Mouse (Mus musculus) neural tube, embryonic 13.5 days (tissue): ENCODE data around the gene Slit3. TPM values are rescaled to one million over a fixed set of nuclear protein-coding genes. Genes with fewer than 3 reads are reported as not detected.

Source experiments
- ATAC-seq: fragments of 200-750 bp; cut with Nextera tagmentation; 2 replicates; pipeline ENCODE4 v1.8.0; 2017; ENCODE audit warnings: low read depth, mild to moderate bottlenecking, moderate TSS enrichment, moderate library complexity
- H3K27ac ChIP-seq: fragments of 300-500 bp; sonication (generic); replicated peaks from 2 replicates; pipeline ENCODE4 v1.5.1; 2015; ENCODE audit warnings: moderate library complexity, mild to moderate bottlenecking, inconsistent platforms
- H3K27me3 ChIP-seq: fragments of 300-500 bp; sonication (generic); 2 replicates; pipeline ENCODE4 v1.6.1; 2015; ENCODE audit warnings: mild to moderate bottlenecking, inconsistent platforms
- H3K36me3 ChIP-seq: fragments of 300-500 bp; sonication (generic); 2 replicates; pipeline ENCODE4 v1.6.1; 2015; ENCODE audit warnings: mild to moderate bottlenecking, inconsistent platforms
- H3K4me1 ChIP-seq: fragments of 300-500 bp; sonication (generic); replicated peaks from 2 replicates; pipeline ENCODE4 v1.6.1; 2015; ENCODE audit warnings: inconsistent platforms
- H3K4me2 ChIP-seq: fragments of 300-500 bp; sonication (generic); 2 replicates; pipeline ENCODE4 v1.6.1; 2015; ENCODE audit warnings: inconsistent platforms, mild to moderate bottlenecking, moderate library complexity
- H3K4me3 ChIP-seq: fragments of 300-500 bp; sonication (generic); 2 replicates; pipeline ENCODE4 v1.5.1; 2015; ENCODE audit warnings: mild to moderate bottlenecking, inconsistent platforms
- H3K9ac ChIP-seq: fragments of 300-500 bp; sonication (generic); 2 replicates; pipeline ENCODE4 v1.6.1; 2015; ENCODE audit warnings: moderate library complexity, mild to moderate bottlenecking, inconsistent platforms
- H3K9me3 ChIP-seq: fragments of 300-500 bp; sonication (generic); 2 replicates; pipeline ENCODE4 v1.6.1; 2016; ENCODE audit warnings: inconsistent platforms
- WGBS: fragments of 180-500 bp; shearing (Covaris S2); methylation state at CpG from one replicate; pipeline ENCODE4 v1.1.7; 2015; 5-methylcytosine and 5-hydroxymethylcytosine counted together
- polyA plus RNA-seq: library from polyadenylated mRNA; unstranded; fragments of >200 nt; fragmentation: Nextera tagmentation; extraction: Ambion mirVana; gene quantifications from 2 replicates; pipeline ENCODE4 v1.2.1, GENCODE M21; 2015

Gene Slit3
- polyA plus RNA-seq, 1 experiment from 2014 or later: 31.2 TPM

GRCm38 (mm10) chr11:35398353-35398752, 277.3 kb downstream of the Slit3 start:
- no peaks in the 10 kb centered on the region for H3K9me3 ChIP-seq
- ATAC-seq: no peak
- H3K4me1 ChIP-seq: peaks cover 9% of the 10 kb centered on the region
- H3K27ac ChIP-seq: no peak overlapping the region
- H3K9ac ChIP-seq: no peak overlapping the region
- 79% methylated on average over 5 of the region's 5 CpGs for WGBS
- H3K4me2 ChIP-seq: no peak overlapping the region
- H3K4me3 ChIP-seq: no peak overlapping the region
- H3K27me3 ChIP-seq: peaks cover 11% of the 10 kb centered on the region
- no peaks in the 10 kb centered on the region for H3K36me3 ChIP-seq

GRCm38 (mm10) chr11:35403516-35403915, 282.5 kb downstream of the Slit3 start:
- H3K9me3 ChIP-seq: no peaks in the 10 kb centered on the region
- H3K36me3 ChIP-seq: no peaks in the 10 kb centered on the region
- H3K27ac ChIP-seq: no peak overlapping the region
- peaks cover 44% of the 10 kb centered on the region for H3K27me3 ChIP-seq
- H3K9ac ChIP-seq: no peak overlapping the region
- no peak overlapping the region for H3K4me2 ChIP-seq
- H3K4me3 ChIP-seq: no peak overlapping the region
- no peak for ATAC-seq
- 87% methylated on average over 9 of the region's 9 CpGs for WGBS
- H3K4me1 ChIP-seq: peaks cover 8% of the 10 kb centered on the region

- Histone ChIP-seq H3K27me3 (peaks cover 50% of the 10 kb centered on the region), H3K9ac (no peak overlapping the region), H3K4me1 (peaks cover 8% of the 10 kb centered on the region), H3K36me3 (no peaks in the 10 kb centered on the region), H3K27ac (no peak overlapping the region), H3K4me2 (no peak overlapping the region), H3K9me3 (no peaks in the 10 kb centered on the region), H3K4me3 (no peak overlapping the region)
- no peak for ATAC-seq
- WGBS: 56% methylated on average over 3 of the region's 3 CpGs
Measured at GRCm38 (mm10) chr11:35406045-35406444, 285.0 kb downstream of the Slit3 start.

- peaks cover 50% of the 10 kb centered on the region for H3K27me3 ChIP-seq
- peaks cover 8% of the 10 kb centered on the region for H3K4me1 ChIP-seq
- no peak overlapping the region for H3K27ac ChIP-seq
- ATAC-seq: no peak
- H3K4me2 ChIP-seq: no peak overlapping the region
- no peaks in the 10 kb centered on the region for H3K9me3 ChIP-seq
- no peak overlapping the region for H3K4me3 ChIP-seq
- H3K9ac ChIP-seq: no peak overlapping the region
- no peaks in the 10 kb centered on the region for H3K36me3 ChIP-seq
- WGBS: 75% methylated on average over 6 of the region's 6 CpGs
Measured at GRCm38 (mm10) chr11:35406522-35406921, 285.5 kb downstream of the Slit3 start.

GRCm38 (mm10) chr11:35407341-35408154, 286.5 kb downstream of the Slit3 start:
- 53% methylated on average over 12 of the region's 12 CpGs for WGBS
- ATAC-seq: peak; percentile 87
- H3K27me3 ChIP-seq: peaks cover 52% of the 10 kb centered on the region
- no peak overlapping the region for H3K9ac ChIP-seq
- H3K4me3 ChIP-seq: no peak overlapping the region
- H3K4me1 ChIP-seq: peaks cover 8% of the 10 kb centered on the region
- H3K36me3 ChIP-seq: no peaks in the 10 kb centered on the region
- no peaks in the 10 kb centered on the region for H3K9me3 ChIP-seq
- no peak overlapping the region for H3K27ac ChIP-seq
- H3K4me2 ChIP-seq: no peak overlapping the region

- no peak overlapping the region for H3K27ac ChIP-seq
- no peak overlapping the region for H3K4me3 ChIP-seq
- WGBS: 79% methylated on average over 3 of the region's 3 CpGs
- peaks cover 29% of the 10 kb centered on the region for H3K27me3 ChIP-seq
- no peaks in the 10 kb centered on the region for H3K36me3 ChIP-seq
- peaks cover 9% of the 10 kb centered on the region for H3K4me1 ChIP-seq
- H3K9me3 ChIP-seq: no peaks in the 10 kb centered on the region
- no peak overlapping the region for H3K9ac ChIP-seq
- no peak for ATAC-seq
- no peak overlapping the region for H3K4me2 ChIP-seq
Measured at GRCm38 (mm10) chr11:35410431-35410830, 289.4 kb downstream of the Slit3 start.

GRCm38 (mm10) chr11:35415768-35416401, 294.9 kb downstream of the Slit3 start:
- Histone ChIP-seq H3K4me2 (no peak overlapping the region), H3K9me3 (no peaks in the 10 kb centered on the region), H3K4me3 (no peak overlapping the region), H3K9ac (no peak overlapping the region), H3K4me1 (peaks cover 32% of the 10 kb centered on the region), H3K27ac (no peak overlapping the region), H3K36me3 (no peaks in the 10 kb centered on the region), H3K27me3 (peaks cover 4% of the 10 kb centered on the region; the same call in 1 of the 2 replicates)
- WGBS: 52% methylated on average over 9 of the region's 9 CpGs
- ATAC-seq: no peak

GRCm38 (mm10) chr11:35416402-35417093, 295.5 kb downstream of the Slit3 start:
- no peak overlapping the region for H3K4me3 ChIP-seq
- WGBS: 50% methylated on average over 14 of the region's 14 CpGs
- H3K9me3 ChIP-seq: no peaks in the 10 kb centered on the region
- H3K4me1 ChIP-seq: peaks cover 32% of the 10 kb centered on the region
- no peak overlapping the region for H3K4me2 ChIP-seq
- H3K27me3 ChIP-seq: peaks cover 4% of the 10 kb centered on the region; the same call in 1 of the 2 replicates
- no peak overlapping the region for H3K9ac ChIP-seq
- H3K36me3 ChIP-seq: no peaks in the 10 kb centered on the region
- 0 out of 2 replicates have a peak, but pooled peaks have one; percentile 36 for ATAC-seq
- H3K27ac ChIP-seq: no peak overlapping the region

- Histone ChIP-seq H3K9me3 (no peaks in the 10 kb centered on the region), H3K4me3 (no peak overlapping the region), H3K9ac (no peak overlapping the region), H3K4me2 (no peak overlapping the region), H3K4me1 (peaks cover 32% of the 10 kb centered on the region), H3K27me3 (no peaks in the 10 kb centered on the region; the same call in 1 of the 2 replicates), H3K36me3 (no peaks in the 10 kb centered on the region), H3K27ac (no peak overlapping the region)
- ATAC-seq: no peak
- WGBS: 67% methylated on average over 13 of the region's 13 CpGs
Measured at GRCm38 (mm10) chr11:35417911-35418552, 297.0 kb downstream of the Slit3 start.

- H3K27ac ChIP-seq: no peak overlapping the region
- peaks cover 32% of the 10 kb centered on the region for H3K4me1 ChIP-seq
- no peak for ATAC-seq
- no peaks in the 10 kb centered on the region for H3K9me3 ChIP-seq
- no peak overlapping the region for H3K9ac ChIP-seq
- no peak overlapping the region for H3K4me3 ChIP-seq
- no peaks in the 10 kb centered on the region for H3K36me3 ChIP-seq
- 65% methylated on average over 5 of the region's 5 CpGs for WGBS
- no peaks in the 10 kb centered on the region; the same call in 1 of the 2 replicates for H3K27me3 ChIP-seq
- H3K4me2 ChIP-seq: no peak overlapping the region
Measured at GRCm38 (mm10) chr11:35419013-35419412, 298.0 kb downstream of the Slit3 start.

- 65% methylated on average over 4 of the region's 4 CpGs for WGBS
- H3K9ac ChIP-seq: no peak overlapping the region
- H3K4me3 ChIP-seq: no peak overlapping the region
- H3K27me3 ChIP-seq: no peaks in the 10 kb centered on the region; the same call in 1 of the 2 replicates
- H3K9me3 ChIP-seq: no peaks in the 10 kb centered on the region
- no peak overlapping the region for H3K27ac ChIP-seq
- peaks cover 18% of the 10 kb centered on the region for H3K4me1 ChIP-seq
- no peak overlapping the region for H3K4me2 ChIP-seq
- H3K36me3 ChIP-seq: no peaks in the 10 kb centered on the region
- no peak for ATAC-seq
Measured at GRCm38 (mm10) chr11:35421728-35422127, 300.7 kb downstream of the Slit3 start.

GRCm38 (mm10) chr11:35428036-35428435, 307.0 kb downstream of the Slit3 start:
- Histone ChIP-seq H3K4me2 (no peak overlapping the region), H3K36me3 (no peaks in the 10 kb centered on the region), H3K27ac (no peak overlapping the region), H3K9me3 (no peaks in the 10 kb centered on the region), H3K4me1 (no peaks in the 10 kb centered on the region), H3K27me3 (no peaks in the 10 kb centered on the region), H3K9ac (no peak overlapping the region), H3K4me3 (no peak overlapping the region)
- ATAC-seq: no peak
- 73% methylated on average over 7 of the region's 7 CpGs for WGBS
